Mouse (Mus musculus) small intestine, adult 2 months (tissue): Measurements from ENCODE around the gene Lrrc31. TPM values are rescaled to one million over a fixed set of nuclear protein-coding genes. Genes with fewer than 3 reads are reported as not detected.

ENCODE experiments used
- H3K27ac ChIP-seq: fragments of 200-500 bp; 2 replicates; pipeline ENCODE4 v1.5.1; 2012; ENCODE audit warnings: low read depth, low read length, control low read depth, inconsistent platforms; ENCODE audit not compliant: insufficient read depth
- H3K27me3 ChIP-seq: fragments of 200-500 bp; 2 replicates; pipeline ENCODE4 v1.6.1; 2012; ENCODE audit warnings: mild to moderate bottlenecking, moderate library complexity, low read length, inconsistent platforms; ENCODE audit not compliant: control insufficient read depth, insufficient read depth
- H3K36me3 ChIP-seq: fragments of 200-500 bp; 2 replicates; pipeline ENCODE4 v1.6.1; 2012; ENCODE audit warnings: mild to moderate bottlenecking, low read length, control low read depth, inconsistent platforms; ENCODE audit not compliant: control insufficient read depth, insufficient read depth
- H3K4me1 ChIP-seq: fragments of 200-500 bp; 2 replicates; pipeline ENCODE4 v1.6.1; 2012; ENCODE audit warnings: low read length, inconsistent platforms, mixed read lengths; ENCODE audit not compliant: control insufficient read depth, insufficient read depth, insufficient read length
- H3K4me3 ChIP-seq: fragments of 200-500 bp; 2 replicates; pipeline ENCODE4 v1.5.1; 2012; ENCODE audit warnings: low read depth, mild to moderate bottlenecking, control low read depth, inconsistent platforms, low read length, moderate library complexity
- CTCF ChIP-seq: fragments of 200-500 bp; IDR thresholded peaks from 2 replicates; pipeline ENCODE4 v1.5.1; 2012; ENCODE audit warnings: low read depth, mild to moderate bottlenecking, control low read depth, inconsistent platforms, low read length, moderate library complexity, mixed read lengths; ENCODE audit not compliant: insufficient replicate concordance, insufficient read length; ENCODE audit errors: extremely low read depth
- POLR2A ChIP-seq: fragments of 200-500 bp; IDR thresholded peaks from 2 replicates; pipeline ENCODE4 v1.6.1; 2012; ENCODE audit warnings: low read depth, mild to moderate bottlenecking, control low read depth, inconsistent platforms, low read length, moderate library complexity
- WGBS: fragments of 180-500 bp; shearing (Covaris S2); methylation state at CpG from one replicate; pipeline ENCODE4 v1.1.7; 2018; 5-methylcytosine and 5-hydroxymethylcytosine counted together
- polyA plus RNA-seq: library from polyadenylated mRNA; depleted of rRNA; stranded (reverse); fragments of >200 nt; gene quantifications from 2 replicates; pipeline ENCODE4 v1.2.3, GENCODE M21; 2012

Lrrc31 gene
- polyA plus RNA-seq, 1 experiment, result 4.0 TPM

- Histone ChIP-seq H3K4me3 (no peak overlapping the region), H3K4me1 (no peaks in the 10 kb centered on the region), H3K27me3 (no peaks in the 10 kb centered on the region), H3K36me3 (peaks cover 26% of the 10 kb centered on the region), H3K27ac (no peak overlapping the region)
- TF ChIP-seq CTCF, result no peak
- TF ChIP-seq POLR2A, result no peak
- 76% methylated on average over 3 of the region's 3 CpGs for WGBS
Observed at GRCm38 (mm10) chr3:30687216-30687615, 12.4 kb downstream of the Lrrc31 start.

- H3K27me3 ChIP-seq, result no peaks in the 10 kb centered on the region
- no peaks in the 10 kb centered on the region for H3K4me1 ChIP-seq
- no peak overlapping the region for H3K27ac ChIP-seq
- peaks cover 33% of the 10 kb centered on the region for H3K36me3 ChIP-seq
- TF ChIP-seq POLR2A (no peak), CTCF (no peak)
- H3K4me3 ChIP-seq, result no peak overlapping the region
- 69% methylated on average over 6 of the region's 6 CpGs for WGBS
Observed at GRCm38 (mm10) chr3:30683190-30683589, 16.5 kb downstream of the Lrrc31 start.

GRCm38 (mm10) chr3:30658486-30658885 lies 41.2 kb downstream of the Lrrc31 start:
- 84% methylated on average over 9 of the region's 9 CpGs for WGBS
- Histone ChIP-seq H3K27me3 (no peaks in the 10 kb centered on the region), H3K4me1 (no peaks in the 10 kb centered on the region), H3K27ac (no peak overlapping the region), H3K36me3 (no peaks in the 10 kb centered on the region), H3K4me3 (no peak overlapping the region)
- TF ChIP-seq POLR2A (no peak), CTCF (no peak)

GRCm38 (mm10) chr3:30655937-30656336 lies 43.7 kb downstream of the Lrrc31 start:
- TF ChIP-seq CTCF (no peak), POLR2A (no peak)
- Histone ChIP-seq H3K36me3 (no peaks in the 10 kb centered on the region), H3K4me3 (no peak overlapping the region), H3K27me3 (no peaks in the 10 kb centered on the region), H3K27ac (no peak overlapping the region), H3K4me1 (no peaks in the 10 kb centered on the region)
- 77% methylated on average over 5 of the region's 5 CpGs for WGBS

- TF ChIP-seq CTCF (peak; percentile 36; the same call in 1 of the 2 replicates), POLR2A (no peak)
- H3K27ac ChIP-seq, result no peak overlapping the region
- peaks cover 8% of the 10 kb centered on the region; the same call in 1 of the 2 replicates for H3K27me3 ChIP-seq
- under 1% methylated on average over 41 of the region's 41 CpGs for WGBS
- peaks cover 2% of the 10 kb centered on the region for H3K4me1 ChIP-seq
- no peaks in the 10 kb centered on the region for H3K36me3 ChIP-seq
- H3K4me3 ChIP-seq, result peak overlapping the region; percentile 49
Observed at GRCm38 (mm10) chr3:30650062-30650841, 49.4 kb downstream of the Lrrc31 start.

- H3K27ac ChIP-seq, result no peak overlapping the region
- peaks cover 2% of the 10 kb centered on the region for H3K4me1 ChIP-seq
- TF ChIP-seq POLR2A, result no peak
- WGBS, result 96% methylated on average over 2 of the region's 2 CpGs
- no peaks in the 10 kb centered on the region for H3K36me3 ChIP-seq
- H3K27me3 ChIP-seq, result peaks cover 8% of the 10 kb centered on the region; the same call in 1 of the 2 replicates
- no peak overlapping the region for H3K4me3 ChIP-seq
Observed at GRCm38 (mm10) chr3:30648466-30648865, 51.2 kb downstream of the Lrrc31 start.

- Histone ChIP-seq H3K36me3 (no peaks in the 10 kb centered on the region), H3K4me3 (peak within 1 kb of the TSS; percentile 32; the same call in 1 of the 2 replicates), H3K4me1 (peaks cover 2% of the 10 kb centered on the region), H3K27me3 (peaks cover 8% of the 10 kb centered on the region; the same call in 1 of the 2 replicates), H3K27ac (no peak within 1 kb of the TSS)
- TF ChIP-seq POLR2A, result no peak
- no peak for TF ChIP-seq CTCF
- 5% methylated on average over 25 of the region's 25 CpGs for WGBS
Observed at GRCm38 (mm10) chr3:30647440-30648090, 52.1 kb downstream of the Lrrc31 start, which contains the start of gene Lrrc34. Gene Lrrc34, minus strand, starts transcription at chr3:30647869.
